Mouse (Mus musculus) hindbrain, postnatal 0 days (tissue): Measurements from ENCODE around the gene Sult2a5. TPM values are rescaled to one million over a fixed set of nuclear protein-coding genes. Genes with fewer than 3 reads are reported as not detected.

ENCODE experiments used
- ATAC-seq: fragments of 200-750 bp; cut with Nextera tagmentation; 2 replicates; pipeline ENCODE4 v1.8.0; 2017; ENCODE audit warnings: mild to moderate bottlenecking, moderate TSS enrichment, moderate library complexity
- DNase-seq: peaks from one replicate; pipeline ENCODE4 v3.0.0-alpha.2; 2015; ENCODE audit warnings: low spot score
- H3K27ac ChIP-seq: fragments of 300-500 bp; sonication (generic); 2 replicates; pipeline ENCODE4 v1.5.1; 2014; ENCODE audit warnings: mild to moderate bottlenecking
- H3K27me3 ChIP-seq: fragments of 300-500 bp; sonication (generic); 2 replicates; pipeline ENCODE4 v1.6.1; 2014; ENCODE audit warnings: low read length, mixed read lengths; ENCODE audit not compliant: insufficient read depth
- H3K36me3 ChIP-seq: fragments of 300-500 bp; sonication (generic); 2 replicates; pipeline ENCODE4 v1.6.1; 2014; ENCODE audit warnings: low read length, mixed read lengths; ENCODE audit not compliant: insufficient read depth
- H3K4me1 ChIP-seq: fragments of 300-500 bp; sonication (generic); 2 replicates; pipeline ENCODE4 v1.6.1; 2014; ENCODE audit warnings: antibody characterized with exemption, low read length, mixed read lengths; ENCODE audit not compliant: insufficient read depth
- H3K4me2 ChIP-seq: fragments of 300-500 bp; sonication (generic); 2 replicates; pipeline ENCODE4 v1.6.1; 2014; ENCODE audit warnings: low read depth, mild to moderate bottlenecking, low read length, moderate library complexity, mixed read lengths
- H3K4me3 ChIP-seq: fragments of 300-500 bp; sonication (generic); 2 replicates; pipeline ENCODE4 v1.5.1; 2014; ENCODE audit warnings: low read length
- H3K9ac ChIP-seq: fragments of 300-500 bp; sonication (generic); replicated peaks from 2 replicates; pipeline ENCODE4 v1.6.1; 2014; ENCODE audit warnings: mild to moderate bottlenecking, low read length, moderate library complexity, mixed read lengths
- H3K9me3 ChIP-seq: fragments of 300-500 bp; sonication (generic); 2 replicates; pipeline ENCODE4 v1.6.1; 2016; ENCODE audit warnings: low read length, mixed read lengths
- CTCF ChIP-seq: IDR thresholded peaks from 2 replicates; pipeline ENCODE4 v1.5.1; 2016; ENCODE audit warnings: antibody characterized with exemption, control low read depth, low read depth
- polyA plus RNA-seq: library from polyadenylated mRNA; unstranded; fragments of >200 nt; fragmentation: Nextera tagmentation; extraction: Ambion mirVana; gene quantifications from 2 replicates; pipeline ENCODE4 v1.2.1, GENCODE M21; 2015
- total RNA-seq: library from RNA; depleted of rRNA; stranded (reverse); fragments of >200 nt; gene quantifications from 2 replicates; pipeline ENCODE4 v1.2.3, GENCODE M21; 2014; rRNA removed

Sult2a5 gene
- total RNA-seq (not detected in 2 replicates), polyA plus RNA-seq (not detected in 2 replicates)

GRCm38 (mm10) chr7:13623667-13624066 lies at the start of gene Sult2a5:
TSS of gene Sult2a5 (plus strand) at chr7:13623967.
- ATAC-seq (no peak), DNase-seq (no peak)
- Histone ChIP-seq H3K36me3 (no peaks in the 10 kb centered on the region), H3K9me3 (peaks cover 3% of the 10 kb centered on the region; the same call in 1 of the 2 replicates), H3K4me2 (no peak within 1 kb of the TSS), H3K27me3 (no peaks in the 10 kb centered on the region), H3K27ac (no peak within 1 kb of the TSS), H3K4me3 (no peak within 1 kb of the TSS), H3K4me1 (no peaks in the 10 kb centered on the region), H3K9ac (no peak within 1 kb of the TSS)
- no peak for TF ChIP-seq CTCF

Other genes starting within 250 kb of the Sult2a5 start
- gene Cabp5, start 225.8 kb upstream of the Sult2a5 start, total RNA-seq, result not detected in 2 replicates
- not detected in 2 replicates for gene Cabp5, start 225.8 kb upstream of the Sult2a5 start, polyA plus RNA-seq
- not detected in 2 replicates for gene Bsph1, start 173.1 kb upstream of the Sult2a5 start, total RNA-seq
- gene Bsph1, start 173.1 kb upstream of the Sult2a5 start, polyA plus RNA-seq, result not detected in 2 replicates
- not detected in 2 replicates for gene Bsph2, start 52.9 kb upstream of the Sult2a5 start, total RNA-seq
- not detected in 2 replicates for gene Bsph2, start 52.9 kb upstream of the Sult2a5 start, polyA plus RNA-seq
- gene Sult2a2, start 109.5 kb downstream of the Sult2a5 start, total RNA-seq, result not detected in 2 replicates
- not detected in 2 replicates for gene Sult2a2, start 109.5 kb downstream of the Sult2a5 start, polyA plus RNA-seq
- not detected in 2 replicates for gene Sult2a1, start 213.4 kb downstream of the Sult2a5 start, total RNA-seq
- gene Sult2a1, start 213.4 kb downstream of the Sult2a5 start, polyA plus RNA-seq, result not detected in 2 replicates